Mouse (Mus musculus) splenic B cell, adult 2 months (primary cell): ENCODE results near the gene Olfr372.
"Not testable (repeated sequence)": the region's sequence is repeated elsewhere in the genome, so short reads cannot be mapped to it uniquely, and the experiment has no call there.

Experiments used
- DNase-seq: peaks from one replicate; pipeline ENCODE4 v3.0.0-alpha.2; 2011; ENCODE audit warnings: low read depth, low spot score
- H3K27me3 ChIP-seq: 2 replicates; pipeline ENCODE4 v1.6.1; 2012; ENCODE audit warnings: mild to moderate bottlenecking, low read length, moderate library complexity, mixed read lengths; ENCODE audit not compliant: control insufficient read depth, poor library complexity, insufficient read depth, severe bottlenecking
- H3K36me3 ChIP-seq: 2 replicates; pipeline ENCODE4 v1.6.1; 2012; ENCODE audit warnings: mild to moderate bottlenecking, low read length, moderate library complexity, mixed read lengths; ENCODE audit not compliant: control insufficient read depth, poor library complexity, insufficient read depth, severe bottlenecking

Olfr372 gene

DNA sequence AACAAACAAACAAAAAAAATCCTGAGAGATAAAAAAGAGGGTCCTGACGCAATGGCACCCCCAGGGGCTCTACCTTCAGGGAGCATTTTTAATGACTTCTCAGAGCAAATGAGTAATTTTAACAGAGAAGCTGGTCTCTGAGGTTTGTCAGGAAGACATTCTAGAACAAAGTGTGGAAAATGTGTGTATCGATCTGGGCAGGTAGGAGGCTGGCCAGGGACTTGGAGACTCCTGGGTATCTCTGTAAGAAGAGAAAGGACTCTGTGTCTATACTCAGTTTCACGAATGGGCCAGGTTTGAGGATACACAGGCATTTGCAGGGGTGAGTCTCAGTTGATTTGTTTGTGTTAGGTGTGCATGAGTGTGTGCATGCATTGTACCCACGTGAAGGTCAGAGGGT is at the start of gene Olfr372:
TSS of gene Olfr372 (plus strand) at position 301 of the 400 bp plus-strand sequence.
- not testable (repeated sequence) for H3K36me3 ChIP-seq, DNase-seq, H3K27me3 ChIP-seq

GRCm38 (mm10) chr8:71999434-71999833 is 41.6 kb upstream of the Olfr372 start:
- H3K27me3 ChIP-seq, result no peaks in the 10 kb centered on the region
- DNase-seq, result peak; percentile 30
- peaks cover 8% of the 10 kb centered on the region for H3K36me3 ChIP-seq

DNA sequence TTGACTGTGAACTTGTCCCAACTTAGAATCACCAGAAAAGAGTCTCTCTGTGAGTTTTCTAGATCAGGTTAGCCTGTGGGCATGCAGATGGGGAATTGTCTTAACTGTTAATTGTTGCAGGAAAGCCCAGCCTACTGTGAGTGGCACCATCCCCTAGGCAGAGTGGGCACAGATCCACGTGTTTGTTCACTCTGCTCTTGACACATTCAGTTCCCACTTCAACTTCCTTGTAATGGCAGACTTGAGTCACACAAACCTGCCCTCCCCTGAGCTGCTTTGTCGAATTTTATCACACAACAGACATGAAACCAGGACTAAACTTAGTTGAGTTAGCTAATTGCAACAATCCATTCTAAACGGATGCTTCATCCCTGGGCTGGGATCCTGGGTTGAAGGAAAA is 40.8 kb upstream of the Olfr372 start:
- Histone ChIP-seq H3K27me3 (no peaks in the 10 kb centered on the region), H3K36me3 (peaks cover 8% of the 10 kb centered on the region)
- no peak for DNase-seq

- H3K27me3 ChIP-seq, result no peaks in the 10 kb centered on the region
- H3K36me3 ChIP-seq, result peaks cover 3% of the 10 kb centered on the region
- no peak for DNase-seq
These were observed 38.1 kb upstream of the Olfr372 start for GRCm38 (mm10) chr8:72002942-72003341.

GRCm38 (mm10) chr8:72005912-72006311 is 35.1 kb upstream of the Olfr372 start:
- H3K36me3 ChIP-seq, result no peaks in the 10 kb centered on the region
- H3K27me3 ChIP-seq, result no peaks in the 10 kb centered on the region
- DNase-seq, result no peak

DNA sequence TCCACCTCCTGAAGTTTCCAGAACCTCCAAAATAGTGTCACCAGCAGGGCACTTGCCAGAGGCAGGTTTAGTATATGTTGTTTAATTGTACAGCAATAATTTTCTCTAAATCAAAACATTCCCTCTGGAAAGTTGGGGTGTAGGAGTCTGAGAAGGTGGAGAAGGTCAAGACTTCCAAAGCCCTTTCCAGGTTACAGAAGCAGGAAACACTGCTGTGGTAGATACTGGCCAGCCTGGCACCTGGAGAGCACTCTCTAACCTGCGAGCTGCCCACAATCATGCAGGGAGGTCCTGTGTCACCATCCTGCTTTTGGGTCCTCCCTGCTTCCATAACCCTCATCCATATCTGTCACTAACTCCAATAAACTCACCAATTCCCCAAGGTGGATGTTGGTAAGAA is 34.3 kb upstream of the Olfr372 start:
- Histone ChIP-seq H3K27me3 (no peaks in the 10 kb centered on the region), H3K36me3 (no peaks in the 10 kb centered on the region)
- DNase-seq, result no peak

- no peaks in the 10 kb centered on the region for H3K27me3 ChIP-seq
- peak; percentile 74 for DNase-seq
- H3K36me3 ChIP-seq, result no peaks in the 10 kb centered on the region
These were observed 32.8 kb upstream of the Olfr372 start for GRCm38 (mm10) chr8:72008134-72008641.

DNA sequence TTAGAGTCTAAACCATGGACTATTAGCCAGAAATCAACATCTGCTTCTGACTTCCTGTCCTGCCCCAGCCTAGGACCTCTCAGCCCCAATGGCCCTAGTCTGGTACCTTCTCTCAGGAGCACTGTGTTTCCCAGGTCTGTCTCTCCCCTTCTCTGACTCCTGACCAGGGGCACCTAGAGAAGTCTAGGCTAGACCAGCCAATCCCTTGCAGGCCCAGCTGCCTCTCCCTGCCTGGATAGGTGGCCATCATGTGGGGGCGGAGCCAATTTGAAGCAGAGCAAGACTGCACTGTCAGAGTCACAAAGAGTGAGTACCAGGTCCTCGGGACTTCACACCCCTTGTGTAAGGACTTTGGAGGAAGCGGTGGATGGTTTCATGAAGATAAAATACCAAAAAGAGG is 31.5 kb upstream of the Olfr372 start, which contains the start of gene Cyp4f18:
TSS of gene Cyp4f18 (minus strand) at position 154 of the 400 bp plus-strand sequence.
- DNase-seq, result peak; percentile 50
- Histone ChIP-seq H3K27me3 (no peaks in the 10 kb centered on the region), H3K36me3 (no peaks in the 10 kb centered on the region)

GRCm38 (mm10) chr8:72013506-72014228 is 27.4 kb upstream of the Olfr372 start:
- H3K27me3 ChIP-seq, H3K36me3 ChIP-seq: not testable (repeated sequence)
- peak; percentile 43 for DNase-seq

- H3K36me3 ChIP-seq, H3K27me3 ChIP-seq: not testable (repeated sequence)
- peak; percentile 58 for DNase-seq
These were observed 23.7 kb upstream of the Olfr372 start for GRCm38 (mm10) chr8:72017339-72017738.

- no peak for DNase-seq
- no peaks in the 10 kb centered on the region for H3K27me3 ChIP-seq
- no peaks in the 10 kb centered on the region for H3K36me3 ChIP-seq
These were observed 22.9 kb upstream of the Olfr372 start for GRCm38 (mm10) chr8:72018141-72018540.

DNA sequence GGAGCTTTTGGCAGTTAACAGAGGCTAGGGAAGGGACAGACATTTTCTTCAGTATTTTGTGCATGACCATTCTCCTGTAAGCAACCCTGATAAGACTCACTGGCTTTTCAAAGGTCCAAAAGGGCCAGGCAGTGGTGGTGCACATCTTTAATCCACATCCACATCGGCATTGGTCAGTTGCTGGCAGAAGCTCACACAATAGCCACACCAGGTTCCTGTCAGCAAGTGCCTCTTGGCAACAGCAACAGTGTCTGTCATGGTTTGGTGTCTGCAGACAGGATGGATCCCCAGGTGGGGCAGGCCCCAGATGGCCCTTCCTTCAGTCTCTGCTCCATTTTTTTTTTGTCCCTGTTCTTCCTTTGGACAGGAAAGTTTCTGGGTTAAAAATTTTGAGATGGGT is 22.0 kb upstream of the Olfr372 start:
- not testable (repeated sequence) for H3K27me3 ChIP-seq, H3K36me3 ChIP-seq, DNase-seq

GRCm38 (mm10) chr8:72019816-72020215 is 21.2 kb upstream of the Olfr372 start:
- H3K27me3 ChIP-seq, result no peaks in the 10 kb centered on the region
- DNase-seq, result no peak
- H3K36me3 ChIP-seq, result no peaks in the 10 kb centered on the region

DNA sequence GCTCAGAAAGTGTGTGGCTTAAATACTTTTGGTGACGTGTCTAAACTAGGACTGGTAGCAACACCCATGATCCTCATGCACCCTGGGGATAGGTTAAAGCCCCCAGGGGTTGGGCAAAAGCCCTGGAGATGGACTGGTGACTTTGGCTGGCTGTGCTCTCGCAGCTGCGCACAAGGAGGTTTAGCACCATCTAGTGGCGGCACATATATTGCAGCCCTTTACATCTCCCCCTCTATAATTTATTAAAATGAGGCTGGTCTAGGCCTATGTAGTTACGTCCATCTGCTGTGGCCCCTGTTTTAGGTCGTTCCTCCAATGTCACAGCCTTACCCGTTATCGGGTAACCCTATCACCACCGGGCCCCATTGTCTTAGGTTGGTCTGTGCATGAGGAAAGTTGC is 16.1 kb upstream of the Olfr372 start:
- not testable (repeated sequence) for DNase-seq, H3K27me3 ChIP-seq, H3K36me3 ChIP-seq

- not testable (repeated sequence) for H3K27me3 ChIP-seq, H3K36me3 ChIP-seq
- DNase-seq, result peak; percentile 45
These were observed 8.1 kb upstream of the Olfr372 start for GRCm38 (mm10) chr8:72032926-72033325.

- no peaks in the 10 kb centered on the region for H3K27me3 ChIP-seq
- peak; percentile 56 for DNase-seq
- no peaks in the 10 kb centered on the region for H3K36me3 ChIP-seq
These were observed 1.5 kb downstream of the Olfr372 start for GRCm38 (mm10) chr8:72042493-72042892.
